Mouse (Mus musculus): ENCODE results near the gene Lsamp. TPM values are rescaled to one million over a fixed set of nuclear protein-coding genes. Genes with fewer than 3 reads are reported as not detected.

Lsamp gene
- polyA plus RNA-seq, 1 experiment: 0.31 TPM

- Histone ChIP-seq H3K36me3 (ENCODE audit: control insufficient read depth, insufficient read depth, low read length) (no peaks in the 10 kb centered on the region), H3K27me3 (ENCODE audit: control insufficient read depth, insufficient read depth, low read length) (no peaks in the 10 kb centered on the region), H3K27ac (ENCODE audit: control insufficient read depth, insufficient read depth, low read depth, low read length) (no peak overlapping the region), H3K4me1 (ENCODE audit: control insufficient read depth, insufficient read depth, low read length) (no peaks in the 10 kb centered on the region), H3K4me3 (ENCODE audit: control insufficient read depth, low read depth, low read length) (no peak overlapping the region)
- TF ChIP-seq POLR2A (IDR thresholded peaks at IDR 0.05; ENCODE audit: control insufficient read depth, low read depth, low read length) (no peak), CTCF (IDR thresholded peaks at IDR 0.05; ENCODE audit: control insufficient read depth, insufficient read depth, insufficient replicate concordance, low read depth, low read length) (no peak)
These were observed 1540.1 kb downstream of the Lsamp start for GRCm38 (mm10) chr16:41524266-41524665.

- Histone ChIP-seq H3K4me1 (ENCODE audit: control insufficient read depth, insufficient read depth, low read length) (peaks cover 5% of the 10 kb centered on the region; the same call in 1 of the 2 replicates), H3K36me3 (ENCODE audit: control insufficient read depth, insufficient read depth, low read length) (no peaks in the 10 kb centered on the region), H3K4me3 (ENCODE audit: control insufficient read depth, low read depth, low read length) (peak overlapping the region; percentile 62), H3K27ac (ENCODE audit: control insufficient read depth, insufficient read depth, low read depth, low read length) (no peak overlapping the region), H3K27me3 (ENCODE audit: control insufficient read depth, insufficient read depth, low read length) (no peaks in the 10 kb centered on the region)
- no peak for TF ChIP-seq CTCF (IDR thresholded peaks at IDR 0.05; ENCODE audit: control insufficient read depth, insufficient read depth, insufficient replicate concordance, low read depth, low read length)
- TF ChIP-seq POLR2A (IDR thresholded peaks at IDR 0.05; ENCODE audit: control insufficient read depth, low read depth, low read length): no peak
These were observed 1548.7 kb downstream of the Lsamp start for GRCm38 (mm10) chr16:41532661-41533551.

- Histone ChIP-seq H3K4me1 (ENCODE audit: control insufficient read depth, insufficient read depth, low read length) (peaks cover 5% of the 10 kb centered on the region; the same call in 1 of the 2 replicates), H3K4me3 (ENCODE audit: control insufficient read depth, low read depth, low read length) (no peak overlapping the region), H3K27me3 (ENCODE audit: control insufficient read depth, insufficient read depth, low read length) (no peaks in the 10 kb centered on the region), H3K36me3 (ENCODE audit: control insufficient read depth, insufficient read depth, low read length) (no peaks in the 10 kb centered on the region), H3K27ac (ENCODE audit: control insufficient read depth, insufficient read depth, low read depth, low read length) (no peak overlapping the region)
- TF ChIP-seq CTCF (IDR thresholded peaks at IDR 0.05; ENCODE audit: control insufficient read depth, insufficient read depth, insufficient replicate concordance, low read depth, low read length): no peak
- TF ChIP-seq POLR2A (IDR thresholded peaks at IDR 0.05; ENCODE audit: control insufficient read depth, low read depth, low read length): no peak
These were observed 1549.5 kb downstream of the Lsamp start for GRCm38 (mm10) chr16:41533686-41534085.

- Histone ChIP-seq H3K36me3 (ENCODE audit: control insufficient read depth, insufficient read depth, low read length) (no peaks in the 10 kb centered on the region), H3K27ac (ENCODE audit: control insufficient read depth, insufficient read depth, low read depth, low read length) (no peak overlapping the region), H3K27me3 (ENCODE audit: control insufficient read depth, insufficient read depth, low read length) (no peaks in the 10 kb centered on the region), H3K4me3 (ENCODE audit: control insufficient read depth, low read depth, low read length) (no peak overlapping the region), H3K4me1 (ENCODE audit: control insufficient read depth, insufficient read depth, low read length) (peaks cover 5% of the 10 kb centered on the region; the same call in 1 of the 2 replicates)
- no peak for TF ChIP-seq POLR2A (IDR thresholded peaks at IDR 0.05; ENCODE audit: control insufficient read depth, low read depth, low read length)
- TF ChIP-seq CTCF (IDR thresholded peaks at IDR 0.05; ENCODE audit: control insufficient read depth, insufficient read depth, insufficient replicate concordance, low read depth, low read length): no peak
These were observed 1551.6 kb downstream of the Lsamp start for GRCm38 (mm10) chr16:41535806-41536205.

- TF ChIP-seq POLR2A (IDR thresholded peaks at IDR 0.05; ENCODE audit: control insufficient read depth, low read depth, low read length) (no peak), CTCF (IDR thresholded peaks at IDR 0.05; ENCODE audit: control insufficient read depth, insufficient read depth, insufficient replicate concordance, low read depth, low read length) (peak; percentile 17; the same call in 1 of the 2 replicates)
These were observed 1558.5 kb downstream of the Lsamp start for GRCm38 (mm10) chr16:41542641-41543040.

GRCm38 (mm10) chr16:41551164-41551563 is 1567.0 kb downstream of the Lsamp start:
- Histone ChIP-seq H3K36me3 (ENCODE audit: control insufficient read depth, insufficient read depth, low read length) (no peaks in the 10 kb centered on the region), H3K27ac (ENCODE audit: control insufficient read depth, insufficient read depth, low read depth, low read length) (no peak overlapping the region)

More at GRCm38 (mm10) chr16:41542641-41543040, 1558.5 kb downstream of the Lsamp start:
- Histone ChIP-seq H3K27me3 (ENCODE audit: control insufficient read depth, insufficient read depth, low read length) (no peaks in the 10 kb centered on the region), H3K27ac (ENCODE audit: control insufficient read depth, insufficient read depth, low read depth, low read length) (no peak overlapping the region), H3K4me1 (ENCODE audit: control insufficient read depth, insufficient read depth, low read length) (no peaks in the 10 kb centered on the region), H3K36me3 (ENCODE audit: control insufficient read depth, insufficient read depth, low read length) (no peaks in the 10 kb centered on the region), H3K4me3 (ENCODE audit: control insufficient read depth, low read depth, low read length) (no peak overlapping the region)

GRCm38 (mm10) chr16:41551851-41552262 is 1567.7 kb downstream of the Lsamp start:
- no peaks in the 10 kb centered on the region for H3K36me3 ChIP-seq (ENCODE audit: control insufficient read depth, insufficient read depth, low read length)
- no peaks in the 10 kb centered on the region for H3K27me3 ChIP-seq (ENCODE audit: control insufficient read depth, insufficient read depth, low read length)
- TF ChIP-seq CTCF (IDR thresholded peaks at IDR 0.05; ENCODE audit: control insufficient read depth, insufficient read depth, insufficient replicate concordance, low read depth, low read length) (no peak), POLR2A (IDR thresholded peaks at IDR 0.05; ENCODE audit: control insufficient read depth, low read depth, low read length) (no peak)
- no peaks in the 10 kb centered on the region for H3K4me1 ChIP-seq (ENCODE audit: control insufficient read depth, insufficient read depth, low read length)
- no peak overlapping the region for H3K4me3 ChIP-seq (ENCODE audit: control insufficient read depth, low read depth, low read length)
- H3K27ac ChIP-seq (ENCODE audit: control insufficient read depth, insufficient read depth, low read depth, low read length): no peak overlapping the region

More at GRCm38 (mm10) chr16:41551164-41551563, 1567.0 kb downstream of the Lsamp start:
- no peaks in the 10 kb centered on the region for H3K27me3 ChIP-seq (ENCODE audit: control insufficient read depth, insufficient read depth, low read length)
- TF ChIP-seq POLR2A (IDR thresholded peaks at IDR 0.05; ENCODE audit: control insufficient read depth, low read depth, low read length) (no peak), CTCF (IDR thresholded peaks at IDR 0.05; ENCODE audit: control insufficient read depth, insufficient read depth, insufficient replicate concordance, low read depth, low read length) (no peak)
- no peak overlapping the region for H3K4me3 ChIP-seq (ENCODE audit: control insufficient read depth, low read depth, low read length)
- no peaks in the 10 kb centered on the region for H3K4me1 ChIP-seq (ENCODE audit: control insufficient read depth, insufficient read depth, low read length)
